Mouse (Mus musculus) embryonic fibroblast, embryonic 13.5 days (primary cell): ENCODE data around the gene Pole3.

ENCODE experiments used
- CTCF ChIP-seq: IDR thresholded peaks from 2 replicates; pipeline ENCODE4 v1.5.1; 2011; ENCODE audit warnings: mild to moderate bottlenecking, control low read depth, low read length, moderate library complexity, borderline replicate concordance; ENCODE audit not compliant: insufficient read depth
- POLR2A ChIP-seq: IDR thresholded peaks from 2 replicates; pipeline ENCODE4 v1.6.1; 2011; ENCODE audit warnings: low read depth, mild to moderate bottlenecking, control low read depth, low read length, moderate library complexity

- TF ChIP-seq CTCF (no peak), POLR2A (no peak)
Measured at GRCm38 (mm10) chr4:62517538-62518415, 7.1 kb downstream of the Pole3 start.
